Mouse (Mus musculus): ENCODE measurements at regions not wholly inside any gene's neighbourhood (a gene's known extent, or its start where the extent isn't known, plus 50 kb on each side); places are given as distances from the start of the nearest gene placed in this dataset.
"Not testable (repeated sequence)": the region's sequence is repeated elsewhere in the genome, so short reads cannot be mapped to it uniquely, and the experiment has no call there.

DNA sequence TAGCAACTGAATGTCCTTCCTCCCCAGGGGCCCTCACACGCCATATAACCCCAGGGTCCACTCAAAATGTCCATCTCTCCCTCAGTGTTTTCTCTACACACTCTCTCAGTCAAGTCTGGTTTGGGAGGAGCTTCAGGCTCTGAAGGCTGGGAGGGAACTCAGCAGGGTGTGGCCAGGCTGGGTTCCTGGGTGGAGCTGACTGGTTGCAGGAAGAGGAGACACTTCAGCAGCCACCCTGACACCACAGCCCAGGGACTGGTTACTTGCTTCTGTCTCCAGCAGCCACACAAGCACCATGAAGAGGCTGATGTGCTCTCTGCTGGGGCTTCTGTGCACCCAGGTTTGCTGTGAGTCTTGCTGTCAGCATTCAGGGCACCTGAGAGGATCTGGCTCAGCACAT lies 458.7 kb downstream of the Dad1 start:
- not testable (repeated sequence) for H3K36me3 ChIP-seq; H3K9ac ChIP-seq; H3K4me2 ChIP-seq (replicated peaks); H3K27ac ChIP-seq (replicated peaks); H3K4me3 ChIP-seq (replicated peaks); H3K27me3 ChIP-seq; H3K4me1 ChIP-seq; H3K9me3 ChIP-seq (replicated peaks); ATAC-seq (ENCODE audit: insufficient number of reproducible peaks, low FRiP score, low TSS enrichment, low read depth)
- WGBS: 49% methylated on average over 1 of the region's 1 CpGs

DNA sequence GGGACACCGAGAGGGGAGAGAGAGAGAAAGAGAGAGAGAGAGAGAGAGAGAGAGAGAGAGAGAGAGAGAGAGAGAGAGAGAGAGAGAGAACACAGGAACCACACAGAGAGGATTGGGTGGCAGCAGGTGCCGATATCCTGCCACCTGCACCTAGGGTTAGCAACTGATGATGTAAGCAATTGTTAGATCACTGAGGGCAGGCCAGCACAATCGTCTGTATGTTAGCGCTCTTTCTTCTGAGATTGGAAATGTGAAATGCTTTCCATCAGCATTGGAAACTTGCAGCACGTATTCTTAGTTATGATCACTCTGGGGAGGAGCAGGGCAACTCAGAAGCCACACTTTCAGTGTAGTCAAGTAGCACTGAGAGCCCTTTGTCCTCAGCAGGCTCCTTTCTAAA lies 459.4 kb downstream of the Dad1 start:
- Histone ChIP-seq H3K36me3 (no peaks in the 10 kb centered on the region), H3K4me2 (replicated peaks) (no peak overlapping the region), H3K9ac (no peak overlapping the region), H3K27me3 (no peaks in the 10 kb centered on the region), H3K9me3 (replicated peaks) (no peaks in the 10 kb centered on the region), H3K27ac (replicated peaks) (no peak overlapping the region), H3K4me3 (replicated peaks) (no peak overlapping the region), H3K4me1 (no peaks in the 10 kb centered on the region)
- no peak for ATAC-seq (ENCODE audit: insufficient number of reproducible peaks, low FRiP score, low TSS enrichment, low read depth)
- WGBS: 73% methylated on average over 5 of the region's 5 CpGs

DNA sequence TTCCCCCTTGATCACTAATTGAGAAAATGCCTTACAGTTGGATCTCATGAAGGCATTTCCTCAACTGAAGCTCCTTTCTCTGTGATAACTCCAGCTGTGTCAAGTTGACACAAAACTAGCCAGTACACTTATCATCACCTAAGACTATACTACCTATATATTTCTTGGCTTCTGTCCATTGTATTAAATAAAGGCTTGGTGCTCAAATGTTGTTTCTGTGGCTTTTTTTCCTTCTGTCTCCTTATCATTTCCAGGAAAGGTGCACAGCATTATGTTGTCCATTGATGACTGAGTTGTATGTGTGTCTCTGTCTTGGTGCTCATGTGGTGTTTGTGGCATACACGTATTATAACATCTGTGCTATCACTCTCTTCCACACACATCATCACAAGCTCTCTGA lies 461.5 kb downstream of the Dad1 start:
- 74% methylated on average over 1 of the region's 1 CpGs for WGBS
- not testable (repeated sequence) for H3K4me1 ChIP-seq; ATAC-seq (ENCODE audit: insufficient number of reproducible peaks, low FRiP score, low TSS enrichment, low read depth); H3K9ac ChIP-seq; H3K27ac ChIP-seq (replicated peaks); H3K9me3 ChIP-seq (replicated peaks); H3K4me2 ChIP-seq (replicated peaks); H3K36me3 ChIP-seq; H3K27me3 ChIP-seq; H3K4me3 ChIP-seq (replicated peaks)

DNA sequence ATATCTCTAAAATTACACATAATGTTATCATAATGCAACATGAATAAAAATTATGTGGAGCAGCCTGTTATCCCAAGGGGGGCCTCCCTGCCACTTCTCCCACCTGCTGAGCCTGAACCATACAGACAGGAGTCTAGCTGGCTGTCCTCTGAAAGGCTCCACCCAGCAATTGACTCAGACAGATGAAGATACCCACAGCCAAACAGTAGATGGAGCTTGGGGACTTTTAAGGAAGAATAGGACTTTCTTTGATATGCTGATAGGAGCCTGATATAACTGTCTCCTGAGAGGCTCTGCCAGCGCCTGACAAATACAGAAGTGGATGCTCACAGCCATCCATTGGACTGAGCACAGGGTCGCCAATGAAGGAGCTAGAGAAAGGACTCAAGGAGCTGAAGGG lies 468.4 kb downstream of the Dad1 start:
- not testable (repeated sequence) for H3K4me3 ChIP-seq (replicated peaks); H3K36me3 ChIP-seq; H3K27me3 ChIP-seq; H3K9me3 ChIP-seq (replicated peaks); ATAC-seq (ENCODE audit: insufficient number of reproducible peaks, low FRiP score, low TSS enrichment, low read depth); H3K9ac ChIP-seq; H3K27ac ChIP-seq (replicated peaks); H3K4me2 ChIP-seq (replicated peaks); H3K4me1 ChIP-seq
- 78% methylated on average over 2 of the region's 2 CpGs for WGBS

DNA sequence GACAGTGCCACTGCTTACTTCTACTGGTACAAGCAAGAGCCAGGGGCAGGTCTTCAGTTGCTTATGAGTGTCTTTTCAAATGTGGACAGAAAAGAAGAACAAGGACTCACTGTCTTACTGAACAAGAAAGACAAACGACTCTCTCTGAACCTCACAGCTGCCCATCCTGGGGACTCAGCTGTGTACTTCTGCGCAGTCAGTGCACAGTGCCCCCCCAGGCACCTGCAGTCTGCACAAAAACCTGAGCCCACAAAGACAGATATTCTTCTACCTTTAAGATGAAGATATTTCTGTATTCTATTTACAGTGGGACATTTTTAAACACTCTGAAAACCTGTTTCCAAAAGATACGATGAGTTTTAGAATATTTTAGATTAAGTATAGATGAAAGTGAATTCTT lies 476.5 kb downstream of the Dad1 start:
- H3K4me3 ChIP-seq (replicated peaks): no peak overlapping the region
- H3K36me3 ChIP-seq: no peaks in the 10 kb centered on the region
- no peak for ATAC-seq (ENCODE audit: insufficient number of reproducible peaks, low FRiP score, low TSS enrichment, low read depth)
- H3K9ac ChIP-seq: no peak overlapping the region
- WGBS: 71% methylated on average over 3 of the region's 3 CpGs
- no peaks in the 10 kb centered on the region for H3K27me3 ChIP-seq
- no peaks in the 10 kb centered on the region for H3K4me1 ChIP-seq
- H3K27ac ChIP-seq (replicated peaks): no peak overlapping the region
- H3K4me2 ChIP-seq (replicated peaks): no peak overlapping the region
- no peaks in the 10 kb centered on the region for H3K9me3 ChIP-seq (replicated peaks)

DNA sequence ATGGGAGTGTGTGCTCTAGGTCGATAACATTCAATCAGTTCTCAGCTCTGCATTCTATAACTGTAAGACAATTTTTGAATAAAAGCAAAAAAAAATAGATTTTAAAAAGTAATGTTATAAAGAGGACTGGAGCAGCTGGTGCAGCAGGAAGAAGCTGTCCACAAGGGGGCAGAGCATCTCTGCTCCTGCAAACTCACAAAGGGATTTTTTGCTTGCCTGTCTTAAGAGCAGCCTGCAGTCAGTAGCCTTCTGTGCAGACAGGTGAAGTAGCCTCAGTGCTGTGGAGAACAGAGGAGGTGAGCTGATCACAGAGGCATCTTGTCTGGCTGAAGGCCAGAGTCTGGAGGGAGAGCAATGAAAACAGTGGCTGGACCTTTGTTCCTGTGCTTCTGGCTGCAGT lies 477.2 kb downstream of the Dad1 start:
- H3K9me3 ChIP-seq (replicated peaks); H3K4me1 ChIP-seq; H3K27ac ChIP-seq (replicated peaks); H3K4me2 ChIP-seq (replicated peaks); H3K9ac ChIP-seq; H3K4me3 ChIP-seq (replicated peaks); H3K36me3 ChIP-seq; H3K27me3 ChIP-seq; ATAC-seq (ENCODE audit: insufficient number of reproducible peaks, low FRiP score, low TSS enrichment, low read depth): not testable (repeated sequence)
- 67% methylated on average over 1 of the region's 1 CpGs for WGBS

DNA sequence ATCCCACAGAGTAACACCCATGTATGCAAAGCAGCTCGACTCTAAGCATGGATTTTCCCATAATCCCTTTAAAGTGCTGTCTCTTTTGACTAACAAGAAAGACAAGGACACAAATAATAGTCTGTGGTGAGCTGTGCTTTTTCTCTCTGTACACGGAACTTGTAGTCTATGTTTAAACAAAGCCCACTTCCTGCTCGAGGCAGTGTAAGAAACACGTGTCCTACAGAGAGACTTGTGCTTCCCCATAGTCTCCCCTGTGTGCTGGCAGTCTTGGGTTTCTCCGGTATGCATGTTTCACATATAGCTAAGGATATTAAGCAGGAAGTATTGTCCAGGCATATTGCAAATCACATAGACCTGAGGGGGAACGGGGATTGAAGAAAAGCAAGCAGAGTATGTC lies 487.4 kb downstream of the Dad1 start:
- H3K4me3 ChIP-seq (replicated peaks); H3K9ac ChIP-seq; ATAC-seq (ENCODE audit: insufficient number of reproducible peaks, low FRiP score, low TSS enrichment, low read depth); H3K9me3 ChIP-seq (replicated peaks); H3K4me1 ChIP-seq; H3K27me3 ChIP-seq; H3K4me2 ChIP-seq (replicated peaks); H3K27ac ChIP-seq (replicated peaks); H3K36me3 ChIP-seq: not testable (repeated sequence)
- WGBS: 49% methylated on average over 6 of the region's 6 CpGs

DNA sequence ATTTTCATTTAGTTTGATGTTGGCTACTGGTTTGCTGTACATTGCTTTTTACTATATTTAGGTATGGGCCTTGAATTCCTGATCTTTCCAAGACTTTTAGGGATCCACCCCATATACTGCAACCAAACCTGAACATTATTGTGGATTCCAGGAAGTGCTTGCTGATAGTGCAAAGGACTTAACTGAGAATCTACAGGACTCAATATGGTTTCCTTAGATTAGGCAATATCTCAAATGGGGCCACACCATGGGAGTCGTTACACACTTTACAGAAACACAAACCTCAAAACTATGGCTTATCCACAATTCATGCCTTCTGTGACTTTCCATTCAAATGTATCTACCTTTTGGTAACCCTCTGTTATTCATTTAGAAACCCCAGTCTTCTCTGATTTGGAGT lies 488.0 kb downstream of the Dad1 start:
- not testable (repeated sequence) for H3K36me3 ChIP-seq; H3K9me3 ChIP-seq (replicated peaks); H3K9ac ChIP-seq; H3K4me2 ChIP-seq (replicated peaks); H3K27ac ChIP-seq (replicated peaks); ATAC-seq (ENCODE audit: insufficient number of reproducible peaks, low FRiP score, low TSS enrichment, low read depth); H3K4me3 ChIP-seq (replicated peaks); H3K27me3 ChIP-seq; H3K4me1 ChIP-seq
- WGBS: 80% methylated on average over 1 of the region's 1 CpGs

DNA sequence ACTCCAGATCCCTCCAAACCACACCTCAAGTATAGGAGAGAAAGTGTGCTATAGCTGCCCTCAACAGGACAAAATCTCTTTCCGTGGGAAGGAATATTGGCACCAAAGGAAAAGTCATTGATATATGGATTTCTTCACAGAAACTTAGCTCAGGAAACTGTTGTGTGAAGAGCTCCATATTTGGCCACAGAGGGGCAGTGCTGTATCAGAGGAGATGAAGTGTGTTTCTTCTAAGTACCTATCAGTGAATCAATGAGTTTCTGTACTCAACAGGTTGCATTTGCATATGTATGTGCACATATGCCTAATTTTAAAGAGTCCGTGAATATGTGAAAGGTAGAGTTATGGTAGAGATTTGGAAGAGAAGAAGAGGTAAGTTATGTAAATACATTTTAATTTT lies 493.3 kb downstream of the Dad1 start:
- H3K27ac ChIP-seq (replicated peaks); H3K27me3 ChIP-seq; H3K9me3 ChIP-seq (replicated peaks); H3K9ac ChIP-seq; H3K4me1 ChIP-seq; H3K4me3 ChIP-seq (replicated peaks); ATAC-seq (ENCODE audit: insufficient number of reproducible peaks, low FRiP score, low TSS enrichment, low read depth); H3K4me2 ChIP-seq (replicated peaks); H3K36me3 ChIP-seq: not testable (repeated sequence)
- 76% methylated on average over 2 of the region's 2 CpGs for WGBS

DNA sequence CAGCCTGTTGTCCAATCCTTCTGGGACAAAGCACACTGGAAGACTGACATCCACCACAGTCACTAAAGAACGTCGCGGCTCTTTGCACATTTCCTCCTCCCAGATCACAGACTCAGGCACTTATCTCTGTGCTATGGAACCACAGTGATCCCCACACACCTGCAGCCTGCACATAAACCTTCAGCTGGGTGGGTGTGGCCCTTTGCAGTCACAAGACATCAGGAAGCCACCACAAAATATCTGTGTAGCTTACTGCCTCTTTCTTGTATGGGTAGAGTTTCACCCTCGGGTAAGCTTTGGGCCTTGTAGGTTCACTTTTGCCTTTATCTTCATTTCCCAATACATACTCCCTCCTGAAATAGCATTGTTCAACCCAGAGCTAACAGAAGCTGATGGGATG lies 496.1 kb downstream of the Dad1 start:
- not testable (repeated sequence) for H3K4me1 ChIP-seq; H3K4me3 ChIP-seq (replicated peaks); H3K9ac ChIP-seq; H3K27ac ChIP-seq (replicated peaks); H3K9me3 ChIP-seq (replicated peaks); H3K4me2 ChIP-seq (replicated peaks); H3K27me3 ChIP-seq; H3K36me3 ChIP-seq; ATAC-seq (ENCODE audit: insufficient number of reproducible peaks, low FRiP score, low TSS enrichment, low read depth)
- WGBS: 64% methylated on average over 4 of the region's 4 CpGs

DNA sequence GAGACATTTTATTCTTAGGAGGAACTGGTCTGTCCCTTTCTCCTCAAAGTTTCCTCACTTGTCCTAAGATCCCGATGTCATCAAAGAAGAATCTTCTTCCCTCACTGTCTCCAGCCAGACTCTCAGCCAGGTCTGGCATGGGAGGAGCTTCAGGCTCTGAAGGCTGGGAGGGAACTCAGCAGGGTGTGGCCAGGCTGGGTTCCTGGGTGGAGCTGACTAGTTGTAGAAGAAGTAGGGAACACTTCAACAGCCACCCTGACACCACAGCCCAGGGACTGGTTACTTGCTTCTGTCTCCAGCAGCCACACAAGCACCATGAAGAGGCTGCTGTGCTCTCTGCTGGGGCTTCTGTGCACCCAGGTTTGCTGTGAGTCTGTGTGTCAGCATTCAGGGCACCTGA lies 496.8 kb downstream of the Dad1 start:
- H3K9ac ChIP-seq; H3K27me3 ChIP-seq; H3K4me2 ChIP-seq (replicated peaks); H3K4me3 ChIP-seq (replicated peaks); H3K36me3 ChIP-seq; ATAC-seq (ENCODE audit: insufficient number of reproducible peaks, low FRiP score, low TSS enrichment, low read depth); H3K9me3 ChIP-seq (replicated peaks); H3K27ac ChIP-seq (replicated peaks); H3K4me1 ChIP-seq: not testable (repeated sequence)
- no CpG with 5 or more reads among the region's 1 CpGs for WGBS

DNA sequence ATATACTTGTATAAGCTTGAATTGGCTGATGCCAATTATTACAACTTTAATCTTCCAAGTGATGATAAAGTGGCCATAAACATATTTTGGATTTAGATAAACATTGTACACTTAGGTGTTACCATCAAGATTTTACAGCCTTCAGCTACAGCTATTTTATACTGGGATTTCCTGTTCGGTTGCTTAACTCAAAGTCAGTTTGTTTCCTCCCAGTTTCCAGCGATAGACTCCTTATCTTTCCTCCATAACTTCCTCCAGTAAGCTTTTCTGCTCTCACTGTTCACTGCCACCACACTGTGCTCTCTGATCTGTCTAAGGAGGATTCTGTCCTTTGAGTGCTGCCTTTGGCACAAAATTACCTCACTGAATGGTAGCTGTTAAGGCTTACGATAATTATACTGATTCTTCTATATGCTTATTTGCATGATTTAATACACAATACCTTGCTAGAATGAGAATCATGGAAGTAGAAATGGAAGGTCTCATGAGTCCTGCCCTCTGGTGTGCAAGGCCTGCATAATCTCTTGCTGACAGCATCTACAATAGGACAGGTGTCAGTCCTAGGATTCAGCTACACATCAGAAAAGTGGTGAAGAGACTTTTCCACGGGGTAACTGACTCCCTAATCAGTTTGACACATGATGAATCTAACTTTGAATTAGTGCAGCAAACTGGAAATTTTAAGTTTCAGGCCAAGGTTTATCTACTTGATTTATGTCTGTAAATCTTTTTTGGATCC lies 503.0 kb downstream of the Dad1 start:
- Histone ChIP-seq H3K4me1 (no peaks in the 10 kb centered on the region), H3K9me3 (replicated peaks) (no peaks in the 10 kb centered on the region), H3K36me3 (no peaks in the 10 kb centered on the region), H3K27ac (replicated peaks) (no peak overlapping the region), H3K27me3 (no peaks in the 10 kb centered on the region), H3K4me3 (replicated peaks) (no peak overlapping the region), H3K9ac (no peak overlapping the region), H3K4me2 (replicated peaks) (no peak overlapping the region)
- 75% methylated on average over 4 of the region's 4 CpGs for WGBS
- no peak for ATAC-seq (ENCODE audit: insufficient number of reproducible peaks, low FRiP score, low TSS enrichment, low read depth)

All from embryonic facial prominence, embryonic 15.5 days (tissue).